ENCODE assay signal across 9 mouse cellular contexts in genomic region chr13:82092186-82092585, GRCm38 (mm10).
DNase-seq lines count a peak whose midpoint lies in the region; ATAC-seq and TF ChIP-seq lines count a peak whose summit lies in the region.
"Had no signal": no experiment of that assay in that cellular context is flagged by ENCODE, and none has a peak within 500 bp of the region (broad histone marks: within the 10 kb centered on the region; RNA-seq: fewer than 3 reads in every experiment).

No protein-coding gene starts in this region.

- no peak overlapping the region for H3K9ac ChIP-seq in intestine, postnatal 0 days (ENCODE audit: low read depth, low read length)
- no peak overlapping the region for H3K9ac ChIP-seq in intestine, embryonic 16.5 days (ENCODE audit: low read depth, low read length)
- H3K9ac ChIP-seq: hindbrain, embryonic 15.5 days had no signal

- no peak overlapping the region for H3K27ac ChIP-seq in intestine, postnatal 0 days (ENCODE audit: low read depth, low read length)
- no peak overlapping the region for H3K27ac ChIP-seq in intestine, embryonic 16.5 days (ENCODE audit: low read length)
- H3K27ac ChIP-seq: hindbrain, embryonic 15.5 days had no signal

- no peak overlapping the region for H3K4me2 ChIP-seq in intestine, postnatal 0 days (replicated peaks; ENCODE audit: low read depth)
- H3K4me2 ChIP-seq in intestine, embryonic 16.5 days (ENCODE audit: low read depth, low read length): no peak overlapping the region
- H3K4me2 ChIP-seq: hindbrain, embryonic 15.5 days had no signal

- H3K4me3 ChIP-seq in intestine, postnatal 0 days (ENCODE audit: low read depth, low read length): no peak overlapping the region
- H3K4me3 ChIP-seq in intestine, embryonic 16.5 days (ENCODE audit: low read length): no peak overlapping the region
- H3K4me3 ChIP-seq: hindbrain, embryonic 15.5 days; megakaryocyte, embryonic 14.5 days had no signal

- H3K36me3 ChIP-seq in intestine, postnatal 0 days (ENCODE audit: control insufficient read depth, insufficient read depth): no peaks in the 10 kb centered on the region
- no peaks in the 10 kb centered on the region for H3K36me3 ChIP-seq in intestine, embryonic 16.5 days (ENCODE audit: control insufficient read depth, insufficient read depth, low read length)
- H3K36me3 ChIP-seq: hindbrain, embryonic 15.5 days had no signal

- H3K27me3 ChIP-seq in intestine, postnatal 0 days (replicated peaks; ENCODE audit: control insufficient read depth, insufficient read depth, low read length): no peaks in the 10 kb centered on the region
- no peaks in the 10 kb centered on the region for H3K27me3 ChIP-seq in intestine, embryonic 16.5 days (replicated peaks; ENCODE audit: control insufficient read depth, insufficient read depth, low read length)
- H3K27me3 ChIP-seq: hindbrain, embryonic 15.5 days; megakaryocyte, embryonic 14.5 days had no signal

- TF ChIP-seq CTCF in intestine, postnatal 0 days (IDR thresholded peaks at IDR 0.05; ENCODE audit: low read depth): peak; percentile 48; the same call in 1 of the 2 replicates

- no peak for ATAC-seq in intestine, postnatal 0 days
- ATAC-seq in intestine, embryonic 16.5 days: no peak

- H3K4me1 ChIP-seq in intestine, postnatal 0 days (replicated peaks; ENCODE audit: control insufficient read depth, insufficient read depth, low read length): no peaks in the 10 kb centered on the region
- H3K4me1 ChIP-seq in intestine, embryonic 16.5 days (ENCODE audit: control insufficient read depth, insufficient read depth, low read length): no peaks in the 10 kb centered on the region
- H3K4me1 ChIP-seq: hindbrain, embryonic 15.5 days; megakaryocyte, embryonic 14.5 days had no signal

- no peaks in the 10 kb centered on the region for H3K9me3 ChIP-seq in intestine, postnatal 0 days (ENCODE audit: control insufficient read depth)
- H3K9me3 ChIP-seq in intestine, embryonic 16.5 days (ENCODE audit: control insufficient read depth, low read length): no peaks in the 10 kb centered on the region
- H3K9me3 ChIP-seq: hindbrain, embryonic 15.5 days had no signal

- WGBS in intestine, postnatal 0 days: 81% methylated on average over 5 of the region's 5 CpGs
- 80% methylated on average over 5 of the region's 5 CpGs for WGBS in intestine, embryonic 16.5 days

- DNase-seq in 416B (ENCODE audit: low read depth): peak; percentile 23
- DNase-seq in ES-CJ7 (ENCODE audit: low read depth, low spot score): peak; percentile 73
- DNase-seq in embryo, embryonic 11 days: peak; percentile 22
- DNase-seq in lung, postnatal 14 days: peak; percentile 21
- DNase-seq in frontal cortex, postnatal 10 days (ENCODE audit: low spot score in 2 of 2): no peak

Comparison
In these comparisons a context has a peak if more than half of its experiments do, and no peak if none do; other contexts are left out.
1. DNase-seq: peak in 416B (single experiment), ES-CJ7 (single experiment), embryo, embryonic 11 days (single experiment) and lung, postnatal 14 days (single experiment); none in frontal cortex, postnatal 10 days (0 of 2).